Mouse (Mus musculus): Measurements from ENCODE around the gene Slc4a10. TPM values are rescaled to one million over a fixed set of nuclear protein-coding genes. Genes with fewer than 3 reads are reported as not detected.

Slc4a10 gene
- polyA plus RNA-seq, 1 experiment = not detected

DNA sequence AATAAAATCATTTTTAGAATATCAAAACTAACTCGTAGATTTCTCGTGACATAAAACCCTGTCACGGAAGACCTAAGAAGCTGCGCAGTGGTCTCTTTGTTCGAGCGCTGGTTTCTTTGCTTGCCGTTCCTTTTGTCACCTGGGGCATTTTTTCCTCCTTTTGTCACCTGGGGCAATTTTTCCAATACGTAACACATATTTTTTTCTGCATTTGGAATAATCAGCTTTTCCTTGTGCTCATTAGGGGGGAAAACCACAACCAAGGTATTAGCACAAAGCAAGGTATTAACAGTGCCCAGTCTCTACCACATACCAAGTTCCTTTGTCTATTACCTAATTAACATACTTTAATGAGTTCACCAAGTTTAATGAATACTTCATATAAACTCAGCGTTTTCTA, 42.9 kb downstream of the Slc4a10 start:
- WGBS = 85% methylated on average over 9 of the region's 9 CpGs
- Histone ChIP-seq H3K27ac (ENCODE audit: control insufficient read depth, insufficient read depth, low read depth, low read length, poor library complexity) (no peak overlapping the region), H3K4me3 (replicated peaks; ENCODE audit: control insufficient read depth, low read depth, low read length) (no peak overlapping the region), H3K4me1 (ENCODE audit: control insufficient read depth, insufficient read depth, low read length) (no peaks in the 10 kb centered on the region)
- TF ChIP-seq CTCF (IDR thresholded peaks at IDR 0.05; ENCODE audit: control insufficient read depth, insufficient read depth, low read length) = no peak
- TF ChIP-seq POLR2A (IDR thresholded peaks at IDR 0.05; ENCODE audit: borderline replicate concordance, control insufficient read depth, low read depth, low read length) = no peak

GRCm38 (mm10) chr2:62100526-62100925, 54.3 kb downstream of the Slc4a10 start:
- TF ChIP-seq POLR2A (IDR thresholded peaks at IDR 0.05; ENCODE audit: borderline replicate concordance, control insufficient read depth, low read depth, low read length) = no peak
- TF ChIP-seq CTCF (IDR thresholded peaks at IDR 0.05; ENCODE audit: control insufficient read depth, insufficient read depth, low read length) = no peak
- 94% methylated on average over 1 of the region's 1 CpGs for WGBS
- H3K27ac ChIP-seq (ENCODE audit: control insufficient read depth, insufficient read depth, low read depth, low read length, poor library complexity) = no peak overlapping the region
- no peak overlapping the region for H3K4me3 ChIP-seq (replicated peaks; ENCODE audit: control insufficient read depth, low read depth, low read length)
- no peaks in the 10 kb centered on the region for H3K4me1 ChIP-seq (ENCODE audit: control insufficient read depth, insufficient read depth, low read length)

DNA sequence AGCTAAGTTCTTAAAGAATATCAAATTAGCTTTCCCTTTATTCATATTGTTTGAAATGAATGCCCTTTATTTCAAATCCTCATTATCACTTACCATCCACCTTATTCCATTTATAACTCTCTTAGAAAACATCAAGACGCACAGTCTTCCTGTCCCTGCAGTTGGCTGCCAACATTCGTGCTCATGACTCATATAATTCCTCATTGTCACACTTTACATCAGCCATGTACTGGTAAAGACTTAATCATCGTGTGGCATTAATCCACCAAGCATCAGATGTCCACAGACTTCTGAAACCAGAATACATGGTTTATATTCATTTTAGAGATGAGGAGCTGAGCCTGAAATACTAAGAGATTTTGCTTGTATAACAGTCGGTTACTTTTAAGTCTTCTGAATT, 69.1 kb downstream of the Slc4a10 start:
- 68% methylated on average over 4 of the region's 4 CpGs for WGBS
- no peak for TF ChIP-seq POLR2A (IDR thresholded peaks at IDR 0.05; ENCODE audit: borderline replicate concordance, control insufficient read depth, low read depth, low read length)
- no peak for TF ChIP-seq CTCF (IDR thresholded peaks at IDR 0.05; ENCODE audit: control insufficient read depth, insufficient read depth, low read length)
- H3K4me1 ChIP-seq (ENCODE audit: control insufficient read depth, insufficient read depth, low read length) = no peaks in the 10 kb centered on the region
- H3K27ac ChIP-seq (ENCODE audit: control insufficient read depth, insufficient read depth, low read depth, low read length, poor library complexity) = no peak overlapping the region
- H3K4me3 ChIP-seq (replicated peaks; ENCODE audit: control insufficient read depth, low read depth, low read length) = no peak overlapping the region

- H3K27ac ChIP-seq (ENCODE audit: control insufficient read depth, insufficient read depth, low read depth, low read length, poor library complexity) = no peak overlapping the region
- H3K4me3 ChIP-seq (replicated peaks; ENCODE audit: control insufficient read depth, low read depth, low read length) = no peak overlapping the region
- no peak for TF ChIP-seq CTCF (IDR thresholded peaks at IDR 0.05; ENCODE audit: control insufficient read depth, insufficient read depth, low read length)
- TF ChIP-seq POLR2A (IDR thresholded peaks at IDR 0.05; ENCODE audit: borderline replicate concordance, control insufficient read depth, low read depth, low read length) = no peak
- WGBS = 87% methylated on average over 2 of the region's 2 CpGs
- no peaks in the 10 kb centered on the region for H3K4me1 ChIP-seq (ENCODE audit: control insufficient read depth, insufficient read depth, low read length)
These were observed 83.7 kb downstream of the Slc4a10 start for GRCm38 (mm10) chr2:62129975-62130374.

GRCm38 (mm10) chr2:62134911-62135310, 88.6 kb downstream of the Slc4a10 start:
- WGBS = 36% methylated on average over 8 of the region's 8 CpGs
- H3K4me3 ChIP-seq (replicated peaks; ENCODE audit: control insufficient read depth, low read depth, low read length) = no peak overlapping the region
- H3K27ac ChIP-seq (ENCODE audit: control insufficient read depth, insufficient read depth, low read depth, low read length, poor library complexity) = no peak overlapping the region
- TF ChIP-seq POLR2A (IDR thresholded peaks at IDR 0.05; ENCODE audit: borderline replicate concordance, control insufficient read depth, low read depth, low read length) (no peak), CTCF (IDR thresholded peaks at IDR 0.05; ENCODE audit: control insufficient read depth, insufficient read depth, low read length) (no peak)
- H3K4me1 ChIP-seq (ENCODE audit: control insufficient read depth, insufficient read depth, low read length) = no peaks in the 10 kb centered on the region

DNA sequence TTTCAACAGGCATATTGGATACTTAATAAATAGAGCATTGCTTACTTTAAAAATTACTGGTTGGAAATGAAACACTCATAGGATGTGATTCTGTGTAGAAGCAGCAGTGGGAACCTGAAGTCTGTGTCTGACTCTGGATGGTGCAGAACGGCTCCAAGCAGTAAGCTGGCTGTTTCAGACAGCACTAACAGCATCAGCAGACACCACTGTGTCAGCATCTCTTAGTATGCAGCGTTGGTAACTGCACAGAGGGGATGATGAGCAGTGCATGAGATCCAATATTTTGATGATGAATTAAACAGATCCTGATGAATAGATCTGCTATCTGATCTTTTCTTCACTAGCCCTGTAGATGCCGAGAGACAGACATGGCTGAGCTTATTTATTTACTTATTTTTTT, 101.4 kb downstream of the Slc4a10 start:
- Histone ChIP-seq H3K27ac (ENCODE audit: control insufficient read depth, insufficient read depth, low read depth, low read length, poor library complexity) (no peak overlapping the region), H3K4me3 (replicated peaks; ENCODE audit: control insufficient read depth, low read depth, low read length) (no peak overlapping the region), H3K4me1 (ENCODE audit: control insufficient read depth, insufficient read depth, low read length) (no peaks in the 10 kb centered on the region)
- WGBS = 74% methylated on average over 3 of the region's 3 CpGs
- TF ChIP-seq CTCF (IDR thresholded peaks at IDR 0.05; ENCODE audit: control insufficient read depth, insufficient read depth, low read length) (no peak), POLR2A (IDR thresholded peaks at IDR 0.05; ENCODE audit: borderline replicate concordance, control insufficient read depth, low read depth, low read length) (no peak)

DNA sequence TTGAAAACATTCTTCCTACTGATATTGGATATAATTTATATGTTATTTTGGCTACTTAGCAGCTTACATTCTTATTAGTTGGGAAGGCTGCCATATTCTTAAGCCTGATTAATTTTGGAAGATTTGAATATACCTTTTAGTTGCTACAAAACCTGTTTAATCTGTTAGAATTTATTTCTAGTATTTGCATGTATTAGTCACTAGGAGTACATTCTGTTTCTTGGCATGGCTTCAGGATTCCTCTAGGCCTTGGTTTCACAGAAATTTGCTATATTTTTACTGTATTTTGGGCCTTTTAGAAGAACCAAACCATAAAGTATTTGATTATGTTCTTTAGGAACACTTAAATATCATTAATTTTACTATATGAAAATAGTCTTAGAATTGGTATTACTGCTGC, 103.2 kb downstream of the Slc4a10 start:
- no peak for TF ChIP-seq POLR2A (IDR thresholded peaks at IDR 0.05; ENCODE audit: borderline replicate concordance, control insufficient read depth, low read depth, low read length)
- TF ChIP-seq CTCF (IDR thresholded peaks at IDR 0.05; ENCODE audit: control insufficient read depth, insufficient read depth, low read length) = no peak
- H3K27ac ChIP-seq (ENCODE audit: control insufficient read depth, insufficient read depth, low read depth, low read length, poor library complexity) = no peak overlapping the region
- H3K4me3 ChIP-seq (replicated peaks; ENCODE audit: control insufficient read depth, low read depth, low read length) = no peak overlapping the region
- H3K4me1 ChIP-seq (ENCODE audit: control insufficient read depth, insufficient read depth, low read length) = no peaks in the 10 kb centered on the region

- H3K27ac ChIP-seq (ENCODE audit: control insufficient read depth, insufficient read depth, low read depth, low read length, poor library complexity) = no peak overlapping the region
- no peak overlapping the region for H3K4me3 ChIP-seq (replicated peaks; ENCODE audit: control insufficient read depth, low read depth, low read length)
- TF ChIP-seq CTCF (IDR thresholded peaks at IDR 0.05; ENCODE audit: control insufficient read depth, insufficient read depth, low read length) = no peak
- TF ChIP-seq POLR2A (IDR thresholded peaks at IDR 0.05; ENCODE audit: borderline replicate concordance, control insufficient read depth, low read depth, low read length) = no peak
- H3K4me1 ChIP-seq (ENCODE audit: control insufficient read depth, insufficient read depth, low read length) = no peaks in the 10 kb centered on the region
- WGBS = 78% methylated on average over 1 of the region's 1 CpGs
These were observed 104.6 kb downstream of the Slc4a10 start for GRCm38 (mm10) chr2:62150830-62151229.

GRCm38 (mm10) chr2:62210109-62210508, 163.8 kb downstream of the Slc4a10 start:
- Histone ChIP-seq H3K27ac (ENCODE audit: control insufficient read depth, insufficient read depth, low read depth, low read length, poor library complexity) (no peak overlapping the region), H3K4me3 (replicated peaks; ENCODE audit: control insufficient read depth, low read depth, low read length) (no peak overlapping the region), H3K4me1 (ENCODE audit: control insufficient read depth, insufficient read depth, low read length) (no peaks in the 10 kb centered on the region)
- TF ChIP-seq POLR2A (IDR thresholded peaks at IDR 0.05; ENCODE audit: borderline replicate concordance, control insufficient read depth, low read depth, low read length) (no peak), CTCF (IDR thresholded peaks at IDR 0.05; ENCODE audit: control insufficient read depth, insufficient read depth, low read length) (no peak)

Data from bone marrow, adult 2 months (tissue).